ENCODE assay signal across 9 mouse cellular contexts in genomic region chr2:155696091-155696558, GRCm38 (mm10). TPM values are rescaled to one million over a fixed set of nuclear protein-coding genes. Genes with fewer than 3 reads are reported as not detected.
DNase-seq lines count a peak whose midpoint lies in the region; ATAC-seq and TF ChIP-seq lines count a peak whose summit lies in the region.
"Had no signal": no experiment of that assay in that cellular context is flagged by ENCODE, and none has a peak within 500 bp of the region (broad histone marks: within the 10 kb centered on the region; RNA-seq: fewer than 3 reads in every experiment).

No protein-coding gene starts in this region.

- ATAC-seq in lung, postnatal 0 days: 0 out of 2 replicates have a peak, but pooled peaks have one; percentile 18

- H3K9ac ChIP-seq in lung, postnatal 0 days (replicated peaks; ENCODE audit: low read depth): no peak overlapping the region

- no peaks in the 10 kb centered on the region for H3K36me3 ChIP-seq in lung, postnatal 0 days (ENCODE audit: insufficient read depth, low read length)

- H3K4me1 ChIP-seq in lung, postnatal 0 days (ENCODE audit: insufficient read depth, low read depth, low read length): no peaks in the 10 kb centered on the region

- no peak for TF ChIP-seq EP300 in lung, postnatal 0 days (IDR thresholded peaks at IDR 0.05)

- intact Hi-C loops in gastrocnemius, postnatal 14 days (cut with DNase I; ENCODE audit: low total_unique reads): loop anchor here (5.0 kb wide), 1 partner anchor 66 kb away; no protein-coding TSS in a partner anchor

- 9% methylated on average over 7 of the region's 7 CpGs for WGBS in lung, postnatal 0 days

- no peak overlapping the region for H3K4me2 ChIP-seq in lung, postnatal 0 days (replicated peaks; ENCODE audit: low read depth, low read length)

- no peaks in the 10 kb centered on the region for H3K27me3 ChIP-seq in lung, postnatal 0 days (replicated peaks; ENCODE audit: insufficient read depth, low read length)

- TF ChIP-seq CTCF in lung, postnatal 0 days (IDR thresholded peaks at IDR 0.05): peak; percentile 90

- no peaks in the 10 kb centered on the region for H3K9me3 ChIP-seq in lung, postnatal 0 days (ENCODE audit: low read length)

- no peak overlapping the region for H3K27ac ChIP-seq in lung, postnatal 0 days (ENCODE audit: low read length)
- H3K27ac ChIP-seq: macrophage had no signal

- DNase-seq in CD4-positive helper T cell, adult 2 months (ENCODE audit: low read depth, low spot score): peak; percentile 83
- peak; percentile 59 for DNase-seq in MEL-GATA-1-ER (ENCODE audit: extremely low read depth, low read depth)
- peak; percentile 91 for DNase-seq in cerebellum, adult 8-10 months
- DNase-seq in gastrocnemius, postnatal 14 days: peak; percentile 92
- DNase-seq in layer of hippocampus, adult 8-10 months (ENCODE audit: low spot score in 2 of 2): peak; percentile 60 to 83
- DNase-seq in lung, postnatal 0 days (ENCODE audit: low spot score): peak; percentile 87
- peak; percentile 93 for DNase-seq in right cerebral cortex, postnatal 14 days
- DNase-seq in urinary bladder, postnatal 25 days (ENCODE audit: low spot score): peak; percentile 92

- no peak overlapping the region for H3K4me3 ChIP-seq in lung, postnatal 0 days (ENCODE audit: low read depth, low read length)

RNA-seq across cellular contexts. Expression of gene Trpc4ap, which starts 3.9 kb away (rescaled TPM):
- 10 to 100 TPM; 77.6 to 84.1 TPM for total RNA-seq in gastrocnemius, postnatal 14 days (2021)
- 100 to 1,000 TPM; 158 to 175 (median 167) TPM for total RNA-seq in layer of hippocampus, adult 8-10 months (2022)
- 83.5 and 86.0 TPM in 2 replicates for polyA plus RNA-seq in lung, postnatal 0 days (2015; fragmentation: Nextera tagmentation; extraction: Ambion mirVana)

RNA-seq across cellular contexts. Expression of gene Edem2, which starts 33.1 kb away (rescaled TPM):
- 1 to 10 TPM; 6.0 to 6.2 TPM for total RNA-seq in gastrocnemius, postnatal 14 days (2021)
- total RNA-seq in layer of hippocampus, adult 8-10 months (2022): 10 to 100 TPM; 23.9 to 33.5 (median 27.8) TPM
- 46.6 and 47.3 TPM in 2 replicates for polyA plus RNA-seq in lung, postnatal 0 days (2015; fragmentation: Nextera tagmentation; extraction: Ambion mirVana)

RNA-seq across cellular contexts. Expression of gene Gm17581, which starts 39.5 kb away (rescaled TPM):
- not detected for total RNA-seq in gastrocnemius, postnatal 14 days (2021)
- not detected for total RNA-seq in layer of hippocampus, adult 8-10 months (2022)
- not detected in 2 replicates for polyA plus RNA-seq in lung, postnatal 0 days (2015; fragmentation: Nextera tagmentation; extraction: Ambion mirVana)
- polyA plus RNA-seq: macrophage had no signal

RNA-seq across cellular contexts. Expression of gene Procr, which starts 54.8 kb away (rescaled TPM):
- 10 to 100 TPM; 10.3 to 12.7 TPM for total RNA-seq in gastrocnemius, postnatal 14 days (2021)
- total RNA-seq in layer of hippocampus, adult 8-10 months (2022): 1 to 10 TPM in 3 of 4 experiments, under 1 TPM in 1; 0.85 to 2.6 (median 1.3) TPM
- 9.1 and 9.7 TPM in 2 replicates for polyA plus RNA-seq in lung, postnatal 0 days (2015; fragmentation: Nextera tagmentation; extraction: Ambion mirVana)
